Mouse (Mus musculus) embryonic facial prominence, embryonic 11.5 days (tissue): Measurements from ENCODE around the gene Synpo2l. TPM values are rescaled to one million over a fixed set of nuclear protein-coding genes. Genes with fewer than 3 reads are reported as not detected.

Source experiments
- microRNA-seq: library from miRNA; unstranded; fragments of <30 nt; microRNA quantifications from one replicate; pipeline ENCODE4, GENCODE M21; 2016; ENCODE audit warnings: borderline number of aligned reads
- polyA plus RNA-seq: library from polyadenylated mRNA; unstranded; fragments of >200 nt; fragmentation: Nextera tagmentation; extraction: Ambion mirVana; gene quantifications from 2 replicates; pipeline ENCODE4 v1.2.1, GENCODE M21; 2014

The Synpo2l gene
- polyA plus RNA-seq, 1 experiment from 2014 or later, result 2.2 TPM

Small RNA genes lying within 50 kb of the gene (microRNA-seq; reads per million reads assigned to microRNA genes)
- not detected for gene Mir6946

Other genes starting within 250 kb of the Synpo2l start
- 0.31 and 0.46 TPM in 2 replicates for gene Cfap70, start 216.1 kb downstream of the Synpo2l start, polyA plus RNA-seq
- gene Anxa7, start 188.2 kb downstream of the Synpo2l start, polyA plus RNA-seq, result 27.8 and 30.0 TPM in 2 replicates
- gene Mss51, start 171.5 kb downstream of the Synpo2l start, polyA plus RNA-seq, result 0.53 and 0.66 TPM in 2 replicates
- 54.6 and 62.5 TPM in 2 replicates for gene Ppp3cb, start 121.8 kb downstream of the Synpo2l start, polyA plus RNA-seq
- gene Usp54, start 27.3 kb downstream of the Synpo2l start, polyA plus RNA-seq, result 12.6 and 14.4 TPM in 2 replicates
- gene Myoz1, start 11.8 kb downstream of the Synpo2l start, polyA plus RNA-seq, result 0.58 and 1.2 TPM in 2 replicates
- gene Sec24c, start 6.0 kb upstream of the Synpo2l start, polyA plus RNA-seq, result 73.7 and 76.8 TPM in 2 replicates
- 19.9 and 21.0 TPM in 2 replicates for gene Fut11, start 26.6 kb upstream of the Synpo2l start, polyA plus RNA-seq
- 254 and 257 TPM in 2 replicates for gene Chchd1, start 34.7 kb upstream of the Synpo2l start, polyA plus RNA-seq
- 21.6 and 24.3 TPM in 2 replicates for gene Zswim8, start 39.2 kb upstream of the Synpo2l start, polyA plus RNA-seq
- gene Ndst2, start 66.2 kb upstream of the Synpo2l start, polyA plus RNA-seq, result 23.3 and 24.5 TPM in 2 replicates
- 47.1 and 58.4 TPM in 2 replicates for gene Camk2g, start 125.7 kb upstream of the Synpo2l start, polyA plus RNA-seq
- gene Plau, start 168.3 kb upstream of the Synpo2l start, polyA plus RNA-seq, result 0.83 and 1.0 TPM in 2 replicates